13 mouse cellular contexts compared by ENCODE assay signal in genomic region chr2:127539494-127539893, GRCm38 (mm10). TPM values are rescaled to one million over a fixed set of nuclear protein-coding genes. Genes with fewer than 3 reads are reported as not detected.
A peak's percentile ranks its signal among the peaks of the same experiment; 100 is the strongest.
DNase-seq lines count a peak whose midpoint lies in the region; ATAC-seq and TF ChIP-seq lines count a peak whose summit lies in the region.
"Had no signal": no experiment of that assay in that cellular context is flagged by ENCODE, and none has a peak within 500 bp of the region (broad histone marks: within the 10 kb centered on the region; RNA-seq: fewer than 3 reads in every experiment).

No protein-coding gene starts in this region.

- 19% methylated on average over 4 of the region's 4 CpGs for WGBS in liver, embryonic 14.5 days (ENCODE audit: insufficient replicate concordance)
- WGBS in heart, embryonic 10.5 days, result 33% methylated on average over 4 of the region's 4 CpGs

- peaks cover 33% of the 10 kb centered on the region for H3K27me3 ChIP-seq in liver, embryonic 14.5 days (ENCODE audit: control insufficient read depth, insufficient read depth, low read length)
- peaks cover 97% of the 10 kb centered on the region for H3K27me3 ChIP-seq in heart, embryonic 10.5 days (ENCODE audit: insufficient read depth, poor library complexity, severe bottlenecking)

- peak; percentile 27 for DNase-seq in adrenal gland, postnatal 14 days
- no peak for DNase-seq in adrenal gland, adult 2 months
- DNase-seq in liver, embryonic 14.5 days (ENCODE audit: low read depth in 3 of 3, low spot score in 3 of 3), result no peak
- no peak for DNase-seq in liver
- peak; percentile 80 for DNase-seq in brain, adult 2 months (ENCODE audit: low read depth, low spot score)
- DNase-seq in spleen, postnatal 36 days (ENCODE audit: low spot score in 2 of 2), result no peak
- no peak for DNase-seq in heart, embryonic 10.5 days (ENCODE audit: low spot score)

- TF ChIP-seq EP300 in liver, embryonic 14.5 days (IDR thresholded peaks at IDR 0.05; ENCODE audit: low read depth), result no peak

- H3K27ac ChIP-seq in liver, embryonic 14.5 days, result no peak overlapping the region
- no peak overlapping the region for H3K27ac ChIP-seq in heart, embryonic 10.5 days
- H3K27ac ChIP-seq: embryonic facial prominence, embryonic 12.5 days; limb, embryonic 12.5 days; neural tube, embryonic 15.5 days had no signal

- H3K9ac ChIP-seq in liver, embryonic 14.5 days (replicated peaks), result no peak overlapping the region
- H3K9ac ChIP-seq: embryonic facial prominence, embryonic 12.5 days; limb, embryonic 12.5 days; neural tube, embryonic 15.5 days had no signal

- H3K4me2 ChIP-seq in liver, embryonic 14.5 days (ENCODE audit: low read depth), result no peak overlapping the region
- H3K4me2 ChIP-seq: embryonic facial prominence, embryonic 12.5 days; limb, embryonic 12.5 days; neural tube, embryonic 15.5 days had no signal

- no peaks in the 10 kb centered on the region for H3K36me3 ChIP-seq in liver, embryonic 14.5 days (replicated peaks; ENCODE audit: control insufficient read depth, insufficient read depth, low read depth)
- no peaks in the 10 kb centered on the region for H3K36me3 ChIP-seq in heart, embryonic 10.5 days
- H3K36me3 ChIP-seq: embryonic facial prominence, embryonic 12.5 days; limb, embryonic 12.5 days; neural tube, embryonic 15.5 days had no signal

- H3K9me3 ChIP-seq in liver, embryonic 14.5 days (ENCODE audit: control insufficient read depth, low read length), result no peaks in the 10 kb centered on the region
- no peaks in the 10 kb centered on the region for H3K9me3 ChIP-seq in heart, embryonic 10.5 days
- H3K9me3 ChIP-seq: embryonic facial prominence, embryonic 12.5 days; limb, embryonic 12.5 days; neural tube, embryonic 15.5 days had no signal

- peak; percentile 62 for TF ChIP-seq CTCF in liver, embryonic 14.5 days (IDR thresholded peaks at IDR 0.05; ENCODE audit: low read depth)

- H3K4me3 ChIP-seq in liver, embryonic 14.5 days (ENCODE audit: insufficient read depth in 1 of 2, low read depth in 2 of 2, low read length in 2 of 2), result no peak overlapping the region
- no peak overlapping the region for H3K4me3 ChIP-seq in heart, embryonic 10.5 days
- H3K4me3 ChIP-seq: embryonic facial prominence, embryonic 12.5 days; limb, embryonic 12.5 days; neural tube, embryonic 15.5 days had no signal

- no peak for ATAC-seq in liver, embryonic 14.5 days (ENCODE audit: insufficient read depth)
- ATAC-seq in megakaryocyte progenitor cell, adult 5-6 weeks (replicated peaks; ENCODE audit: poor library complexity), result peak; percentile 69

- no peaks in the 10 kb centered on the region for H3K4me1 ChIP-seq in liver, embryonic 14.5 days (replicated peaks; ENCODE audit: control insufficient read depth in 2 of 2, insufficient read depth in 2 of 2, low read length in 1 of 2)
- peaks cover 11% of the 10 kb centered on the region; the same call in 1 of the 2 replicates for H3K4me1 ChIP-seq in heart, embryonic 10.5 days
- H3K4me1 ChIP-seq: embryonic facial prominence, embryonic 12.5 days; limb, embryonic 12.5 days had no signal

RNA-seq across cellular contexts. Expression of gene Prom2, which starts 1.8 kb away (rescaled TPM):
- total RNA-seq in adrenal gland, postnatal 14 days (2021), result 0.19 and 0.26 TPM in 2 replicates
- total RNA-seq in adrenal gland, adult 2 months (2021), result under 1 TPM; 0.37 to 0.83 TPM
- 0.42 and 0.63 TPM in 2 replicates for polyA plus RNA-seq in adrenal gland, adult 2 months (2012; rRNA removed)
- 0.01 TPM in 1 of 2 replicates, not detected in the other for polyA plus RNA-seq in liver, embryonic 14.5 days (2012; rRNA removed)
- not detected in 2 replicates for polyA plus RNA-seq in liver, embryonic 14.5 days (2014; fragmentation: Nextera tagmentation; extraction: Ambion mirVana)
- not detected in 2 replicates for total RNA-seq in megakaryocyte progenitor cell, adult 5-6 weeks (2015)
- total RNA-seq in megakaryocyte progenitor cell, adult 5-6 weeks (2017), result not detected in 2 replicates
- 0.33 and 1.2 TPM in 2 replicates for polyA plus RNA-seq in heart, embryonic 10.5 days (2016; fragmentation: Nextera tagmentation; extraction: Ambion mirVana)
- total RNA-seq: heart, postnatal 14 days had no signal
- polyA plus RNA-seq: C2C12 had no signal

RNA-seq across cellular contexts. Expression of gene Kcnip3, which starts 17.6 kb away (rescaled TPM):
- total RNA-seq in adrenal gland, postnatal 14 days (2021), result 5.1 and 5.3 TPM in 2 replicates
- 1 to 10 TPM; 4.2 to 6.4 TPM for total RNA-seq in adrenal gland, adult 2 months (2021)
- polyA plus RNA-seq in adrenal gland, adult 2 months (2012; rRNA removed), result 6.4 and 6.9 TPM in 2 replicates
- polyA plus RNA-seq in liver, embryonic 14.5 days (2012; rRNA removed), result 0.36 and 0.38 TPM in 2 replicates
- 0.42 and 0.59 TPM in 2 replicates for polyA plus RNA-seq in liver, embryonic 14.5 days (2014; fragmentation: Nextera tagmentation; extraction: Ambion mirVana)
- total RNA-seq in megakaryocyte progenitor cell, adult 5-6 weeks (2015), result 32.3 and 37.5 TPM in 2 replicates
- 15.8 and 22.2 TPM in 2 replicates for total RNA-seq in megakaryocyte progenitor cell, adult 5-6 weeks (2017)
- polyA plus RNA-seq in heart, embryonic 10.5 days (2016; fragmentation: Nextera tagmentation; extraction: Ambion mirVana), result 1.7 and 2.1 TPM in 2 replicates

RNA-seq across cellular contexts. Expression of gene Zfp661, which starts 47.4 kb away (rescaled TPM):
- 2.8 and 4.1 TPM in 2 replicates for total RNA-seq in adrenal gland, postnatal 14 days (2021)
- 1 to 10 TPM; 2.7 to 2.9 TPM for total RNA-seq in adrenal gland, adult 2 months (2021)
- polyA plus RNA-seq in adrenal gland, adult 2 months (2012; rRNA removed), result 0.90 and 1.3 TPM in 2 replicates
- polyA plus RNA-seq in liver, embryonic 14.5 days (2012; rRNA removed), result 1.0 and 1.1 TPM in 2 replicates
- 0.83 and 0.86 TPM in 2 replicates for polyA plus RNA-seq in liver, embryonic 14.5 days (2014; fragmentation: Nextera tagmentation; extraction: Ambion mirVana)
- total RNA-seq in megakaryocyte progenitor cell, adult 5-6 weeks (2015), result 2.8 and 4.7 TPM in 2 replicates
- total RNA-seq in megakaryocyte progenitor cell, adult 5-6 weeks (2017), result 2.6 and 4.9 TPM in 2 replicates
- 2.8 and 4.4 TPM in 2 replicates for polyA plus RNA-seq in heart, embryonic 10.5 days (2016; fragmentation: Nextera tagmentation; extraction: Ambion mirVana)

RNA-seq across cellular contexts. Expression of gene Mrps5, which starts 47.5 kb away (rescaled TPM):
- 131 and 139 TPM in 2 replicates for total RNA-seq in adrenal gland, postnatal 14 days (2021)
- total RNA-seq in adrenal gland, adult 2 months (2021), result 100 to 1,000 TPM; 111 to 122 TPM
- 36.8 and 43.7 TPM in 2 replicates for polyA plus RNA-seq in adrenal gland, adult 2 months (2012; rRNA removed)
- 25.2 and 46.4 TPM in 2 replicates for polyA plus RNA-seq in liver, embryonic 14.5 days (2012; rRNA removed)
- polyA plus RNA-seq in liver, embryonic 14.5 days (2014; fragmentation: Nextera tagmentation; extraction: Ambion mirVana), result 80.1 and 80.3 TPM in 2 replicates
- 29.1 and 37.2 TPM in 2 replicates for total RNA-seq in megakaryocyte progenitor cell, adult 5-6 weeks (2015)
- 121 and 187 TPM in 2 replicates for total RNA-seq in megakaryocyte progenitor cell, adult 5-6 weeks (2017)
- 155 and 156 TPM in 2 replicates for polyA plus RNA-seq in heart, embryonic 10.5 days (2016; fragmentation: Nextera tagmentation; extraction: Ambion mirVana)

Comparison
In these comparisons a context has a peak if more than half of its experiments do, and no peak if none do; other contexts are left out.
1. DNase-seq: peak in adrenal gland, postnatal 14 days (single experiment) and brain, adult 2 months (single experiment); none in adrenal gland, adult 2 months (single experiment), liver, embryonic 14.5 days (0 of 3), liver (single experiment), spleen, postnatal 36 days (0 of 2) and heart, embryonic 10.5 days (single experiment).